Mouse (Mus musculus): Measurements from ENCODE around the gene Cacna1d.

Cacna1d gene

GRCm38 (mm10) chr14:30330416-30331181, 160.7 kb downstream of the Cacna1d start:
- DNase-seq (ENCODE audit: low spot score in 2 of 2): no peak

GRCm38 (mm10) chr14:30329109-30329508, 162.1 kb downstream of the Cacna1d start:
- DNase-seq (ENCODE audit: low spot score in 2 of 2): no peak

GRCm38 (mm10) chr14:30327452-30327851, 163.8 kb downstream of the Cacna1d start:
- DNase-seq (ENCODE audit: low spot score in 2 of 2): no peak

- no peak for DNase-seq (ENCODE audit: low spot score in 2 of 2)
Observed at GRCm38 (mm10) chr14:30327051-30327450, 164.2 kb downstream of the Cacna1d start.

- no peak for DNase-seq (ENCODE audit: low spot score in 2 of 2)
Observed at GRCm38 (mm10) chr14:30326226-30326625, 165.0 kb downstream of the Cacna1d start.

GRCm38 (mm10) chr14:30324994-30325393, 166.3 kb downstream of the Cacna1d start:
- no peak for DNase-seq (ENCODE audit: low spot score in 2 of 2)

GRCm38 (mm10) chr14:30318715-30319437, 172.4 kb downstream of the Cacna1d start:
- DNase-seq (ENCODE audit: low spot score in 2 of 2): no peak

GRCm38 (mm10) chr14:30318293-30318692, 173.0 kb downstream of the Cacna1d start:
- peak; percentile 73 to 83 for DNase-seq (ENCODE audit: low spot score in 2 of 2)

GRCm38 (mm10) chr14:30317616-30318015, 173.6 kb downstream of the Cacna1d start:
- no peak for DNase-seq (ENCODE audit: low spot score in 2 of 2)

- DNase-seq (ENCODE audit: low spot score in 2 of 2): no peak
Observed at GRCm38 (mm10) chr14:30311206-30311889, 179.9 kb downstream of the Cacna1d start.

GRCm38 (mm10) chr14:30310236-30310635, 181.0 kb downstream of the Cacna1d start:
- no peak for DNase-seq (ENCODE audit: low spot score in 2 of 2)

- DNase-seq (ENCODE audit: low spot score in 2 of 2): no peak
Observed at GRCm38 (mm10) chr14:30306221-30306620, 185.0 kb downstream of the Cacna1d start.

GRCm38 (mm10) chr14:30299946-30300345, 191.3 kb downstream of the Cacna1d start:
- no peak for DNase-seq (ENCODE audit: low spot score in 2 of 2)

- DNase-seq (ENCODE audit: low spot score in 2 of 2): no peak
Observed at GRCm38 (mm10) chr14:30297492-30297891, 193.8 kb downstream of the Cacna1d start.

- DNase-seq (ENCODE audit: low spot score in 2 of 2): no peak
Observed at GRCm38 (mm10) chr14:30292135-30292463, 199.2 kb downstream of the Cacna1d start.

GRCm38 (mm10) chr14:30291389-30292134, 199.7 kb downstream of the Cacna1d start:
- no peak for DNase-seq (ENCODE audit: low spot score in 2 of 2)

- DNase-seq (ENCODE audit: low spot score in 2 of 2): no peak
Observed at GRCm38 (mm10) chr14:30284446-30284845, 206.8 kb downstream of the Cacna1d start.

- peak in 1 of 2 experiments; percentile 54 for DNase-seq (ENCODE audit: low spot score in 2 of 2)
Observed at GRCm38 (mm10) chr14:30284022-30284421, 207.2 kb downstream of the Cacna1d start.

GRCm38 (mm10) chr14:30275572-30275971, 215.7 kb downstream of the Cacna1d start:
- no peak for DNase-seq (ENCODE audit: low spot score in 2 of 2)

- no peak for DNase-seq (ENCODE audit: low spot score in 2 of 2)
Observed at GRCm38 (mm10) chr14:30272976-30273375, 218.3 kb downstream of the Cacna1d start.

GRCm38 (mm10) chr14:30272523-30272922, 218.7 kb downstream of the Cacna1d start:
- DNase-seq (ENCODE audit: low spot score in 2 of 2): no peak

- DNase-seq (ENCODE audit: low spot score in 2 of 2): no peak
Observed at GRCm38 (mm10) chr14:30271856-30272255, 219.4 kb downstream of the Cacna1d start.

Measured in right cerebral cortex, adult 2 months (tissue).